Mouse (Mus musculus): Measurements from ENCODE around the gene Nodal.

Gene Nodal

DNA sequence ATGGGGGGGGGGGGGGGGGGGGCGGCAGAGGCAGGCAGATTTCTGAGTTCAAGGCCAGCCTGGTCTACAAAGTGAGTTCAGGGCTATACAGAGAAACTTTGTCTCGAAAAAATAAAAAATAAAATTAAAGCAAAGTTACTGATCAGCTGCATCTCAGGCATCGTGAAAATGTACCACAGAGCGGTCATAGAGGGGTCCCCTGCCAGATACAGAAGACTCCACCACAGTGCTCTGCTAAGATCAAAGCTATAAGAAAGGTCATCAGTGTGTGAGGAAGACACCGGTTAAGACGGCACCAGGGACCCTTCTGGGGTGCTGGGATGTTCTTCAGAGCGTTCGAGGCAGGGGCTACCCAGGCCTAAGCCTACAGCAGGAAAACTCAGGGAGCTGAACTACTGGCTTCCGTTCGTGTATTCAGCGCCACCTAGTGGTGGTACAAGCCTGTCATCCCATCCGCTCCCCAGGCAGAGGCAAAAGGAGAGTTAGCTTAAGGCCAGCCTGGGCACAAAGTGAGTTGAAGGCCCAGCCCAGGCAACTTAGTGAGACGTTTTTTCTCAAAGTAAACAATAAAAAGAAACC lies 18.5 kb upstream of the Nodal start:
- peak; percentile 58 for DNase-seq

- no peak for DNase-seq
Measured at GRCm38 (mm10) chr10:61400407-61400806, 17.4 kb upstream of the Nodal start.

DNA sequence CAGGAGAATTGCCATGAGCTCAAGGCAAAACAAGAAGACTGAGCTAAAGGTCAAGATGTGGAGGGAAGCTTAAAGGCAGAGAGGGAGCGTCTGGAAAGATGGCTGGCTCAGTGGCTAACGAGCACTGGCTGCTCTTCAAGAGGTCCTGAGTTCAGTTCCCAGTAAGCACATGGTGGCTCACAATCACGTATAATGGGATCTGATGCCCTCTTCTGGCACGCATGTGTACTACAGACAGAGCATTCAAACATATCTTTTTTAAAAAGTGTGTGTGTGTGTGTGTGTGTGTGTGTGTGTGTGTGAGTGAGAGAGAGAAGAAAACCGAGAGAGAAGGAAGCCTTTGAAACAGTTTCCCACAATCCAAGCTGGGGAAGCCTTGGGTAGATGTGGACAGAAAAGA lies 15.3 kb upstream of the Nodal start:
- DNase-seq: no peak

- DNase-seq: no peak
Measured at GRCm38 (mm10) chr10:61402911-61403310, 14.9 kb upstream of the Nodal start.

DNA sequence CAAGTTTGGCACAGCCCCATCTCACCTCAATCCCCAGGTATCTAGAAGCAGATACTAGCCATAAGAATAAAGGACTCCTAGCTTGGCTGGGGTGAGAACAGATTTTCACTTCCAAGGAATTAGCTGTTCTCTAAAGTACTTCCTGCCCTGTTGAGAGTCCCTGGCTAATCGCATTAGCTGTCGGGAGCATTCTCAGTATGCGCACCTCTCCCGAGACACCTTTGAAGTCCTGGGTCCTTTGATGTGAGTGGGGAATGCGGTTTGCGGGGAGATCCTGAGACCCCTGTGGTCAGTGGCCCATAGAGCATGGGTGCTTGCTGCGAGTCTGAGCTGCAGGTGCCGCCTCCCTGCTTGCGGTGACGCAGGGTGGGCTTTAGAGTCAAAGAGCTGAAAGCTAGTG lies 11.8 kb upstream of the Nodal start:
- DNase-seq: no peak

DNA sequence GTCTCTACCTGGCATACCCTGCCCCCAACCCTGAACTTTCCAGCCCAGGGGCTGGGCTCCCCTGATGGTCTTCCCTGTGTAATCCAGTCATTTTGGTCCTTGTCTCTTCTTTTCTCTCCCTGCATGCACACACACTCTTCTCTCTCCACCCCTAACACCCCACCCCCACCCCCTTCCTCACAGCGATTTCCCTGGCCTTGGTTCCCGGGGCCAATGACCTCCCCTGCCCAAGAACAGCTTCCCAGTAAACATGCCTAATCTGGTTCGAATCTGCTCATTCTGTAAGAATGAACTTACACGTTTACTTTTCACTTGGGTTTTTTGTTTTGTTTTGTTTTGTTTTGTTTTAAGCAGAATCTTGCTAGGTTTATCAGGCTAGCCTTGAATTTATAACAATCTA lies 8.0 kb upstream of the Nodal start:
- DNase-seq: no peak

- no peak for DNase-seq
Measured at GRCm38 (mm10) chr10:61410193-61410592, 7.6 kb upstream of the Nodal start.

GRCm38 (mm10) chr10:61412910-61413625 lies 4.7 kb upstream of the Nodal start:
- no peak for DNase-seq

- no peak for DNase-seq
Measured at GRCm38 (mm10) chr10:61415240-61415639, 2.5 kb upstream of the Nodal start.

DNA sequence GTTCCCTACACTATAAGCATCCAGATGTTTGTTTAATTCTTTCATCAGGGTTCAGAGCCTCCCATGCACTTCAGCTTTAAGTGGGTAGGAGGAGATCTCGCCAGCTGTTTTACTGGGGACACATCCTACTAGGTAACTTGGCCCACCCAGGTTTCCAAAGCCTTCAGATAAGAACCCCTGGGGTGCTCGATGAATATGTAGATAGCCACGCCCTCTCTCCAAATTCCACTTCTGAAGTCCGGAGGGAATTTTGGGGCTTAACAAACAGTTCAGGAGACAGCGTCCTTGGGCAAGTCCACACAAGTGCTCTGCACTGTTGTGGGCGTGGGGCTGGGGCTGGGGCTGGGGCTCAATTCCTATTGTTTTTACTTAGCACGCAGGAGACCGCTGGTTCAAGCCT lies 1.9 kb upstream of the Nodal start:
- no peak for DNase-seq

DNA sequence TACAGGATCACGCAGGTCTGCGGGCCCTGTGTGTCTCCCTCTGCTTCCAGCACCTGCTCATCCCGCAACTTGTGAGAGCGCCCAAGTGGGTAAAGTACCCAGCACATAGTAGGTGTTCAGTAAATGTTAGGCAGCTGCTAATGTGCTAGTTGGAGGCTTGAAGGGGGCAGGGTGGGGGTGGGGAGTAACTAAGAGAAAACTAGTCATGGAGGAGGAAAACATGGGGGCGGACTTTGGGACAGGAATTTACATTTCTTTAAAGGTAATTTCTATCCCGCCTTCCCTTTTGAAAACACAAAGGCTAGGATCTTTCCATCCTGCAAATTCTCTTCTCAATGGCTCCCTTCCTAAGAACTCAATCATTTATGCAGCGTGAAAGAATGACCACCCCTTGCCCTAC lies 1.2 kb upstream of the Nodal start:
- DNase-seq: no peak

- DNase-seq: no peak
Measured at GRCm38 (mm10) chr10:61417046-61417445, 726 bp upstream of the Nodal start.

GRCm38 (mm10) chr10:61418131-61418900 lies 544 bp downstream of the Nodal start:
- DNase-seq: no peak

GRCm38 (mm10) chr10:61419146-61419545 lies 1.4 kb downstream of the Nodal start:
- DNase-seq: no peak

DNA sequence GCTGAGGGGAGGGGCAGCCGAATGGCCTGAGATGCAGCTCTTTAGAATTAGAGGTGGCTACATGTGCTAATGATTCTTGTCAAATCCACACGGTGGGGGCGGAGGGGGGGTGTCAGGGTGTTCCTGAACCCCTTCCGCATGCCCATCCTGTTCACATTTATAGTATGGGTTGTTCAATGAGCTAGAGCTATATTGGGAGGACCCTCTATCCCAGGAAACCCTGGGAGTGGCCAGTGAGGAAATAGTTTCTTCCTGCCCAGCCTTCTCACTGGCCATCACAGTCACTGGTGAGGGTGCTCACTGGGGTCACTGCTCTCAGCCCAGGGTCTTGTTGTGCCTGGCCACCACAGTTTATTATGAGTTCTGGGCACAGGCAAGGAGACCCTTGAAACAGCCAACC lies 2.2 kb downstream of the Nodal start:
- no peak for DNase-seq

GRCm38 (mm10) chr10:61422861-61423260 lies 5.1 kb downstream of the Nodal start:
- no peak for DNase-seq

DNA sequence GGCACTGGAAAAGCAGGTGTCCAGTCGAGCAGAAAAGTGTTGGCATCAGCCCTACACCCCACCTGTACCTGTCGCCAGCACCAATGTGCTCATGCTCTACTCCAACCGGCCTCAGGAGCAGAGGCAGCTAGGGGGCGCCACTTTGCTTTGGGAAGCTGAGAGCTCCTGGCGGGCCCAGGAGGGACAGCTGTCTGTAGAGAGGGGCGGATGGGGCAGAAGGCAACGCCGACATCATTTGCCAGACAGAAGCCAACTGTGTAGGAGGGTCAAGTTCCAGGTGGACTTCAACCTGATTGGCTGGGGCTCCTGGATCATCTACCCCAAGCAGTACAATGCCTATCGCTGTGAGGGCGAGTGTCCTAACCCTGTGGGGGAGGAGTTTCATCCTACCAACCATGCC lies 5.5 kb downstream of the Nodal start:
- DNase-seq: no peak

- no peak for DNase-seq
Measured at GRCm38 (mm10) chr10:61424500-61424899, 6.7 kb downstream of the Nodal start.

DNA sequence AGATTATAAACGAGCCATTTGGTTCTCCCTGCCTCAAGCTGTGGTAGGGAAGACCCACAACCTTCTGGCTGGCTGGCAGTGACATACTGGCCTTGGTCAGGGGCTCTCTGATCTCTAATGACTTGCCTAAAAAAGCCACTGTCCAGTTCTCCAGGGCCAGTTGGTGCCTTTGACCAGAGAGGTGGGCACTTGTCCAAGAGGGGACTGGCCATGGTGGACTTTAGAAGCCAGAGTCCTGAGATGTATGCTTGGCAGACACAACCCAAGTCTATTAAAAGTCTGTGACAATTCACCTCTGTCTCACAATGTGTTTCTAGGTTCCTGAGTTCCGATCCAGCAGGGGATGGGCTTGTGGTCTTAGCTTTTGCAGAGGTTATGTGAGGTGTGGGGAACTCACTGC lies 7.3 kb downstream of the Nodal start:
- no peak for DNase-seq

GRCm38 (mm10) chr10:61426251-61426757 lies 8.5 kb downstream of the Nodal start:
- DNase-seq: no peak

DNA sequence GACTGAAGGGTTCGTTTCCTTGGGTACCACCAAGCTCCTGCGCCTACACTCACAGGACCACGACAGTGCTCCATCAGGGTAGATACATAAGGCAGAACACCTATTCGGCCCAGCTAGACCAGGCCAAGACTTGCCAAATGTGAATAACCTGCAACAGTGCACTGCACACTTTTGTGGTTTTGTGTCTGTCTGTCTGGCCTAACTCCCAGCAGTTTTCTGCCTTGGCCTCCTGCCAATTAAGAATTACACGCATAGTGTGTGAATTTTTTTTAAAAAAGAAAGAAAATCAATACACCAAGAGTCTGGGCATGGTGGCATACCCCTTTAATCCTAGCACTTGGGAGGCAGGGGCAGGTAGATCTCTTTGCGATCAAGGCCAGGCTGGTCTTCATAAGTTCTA lies 10.2 kb downstream of the Nodal start:
- no peak for DNase-seq

DNA sequence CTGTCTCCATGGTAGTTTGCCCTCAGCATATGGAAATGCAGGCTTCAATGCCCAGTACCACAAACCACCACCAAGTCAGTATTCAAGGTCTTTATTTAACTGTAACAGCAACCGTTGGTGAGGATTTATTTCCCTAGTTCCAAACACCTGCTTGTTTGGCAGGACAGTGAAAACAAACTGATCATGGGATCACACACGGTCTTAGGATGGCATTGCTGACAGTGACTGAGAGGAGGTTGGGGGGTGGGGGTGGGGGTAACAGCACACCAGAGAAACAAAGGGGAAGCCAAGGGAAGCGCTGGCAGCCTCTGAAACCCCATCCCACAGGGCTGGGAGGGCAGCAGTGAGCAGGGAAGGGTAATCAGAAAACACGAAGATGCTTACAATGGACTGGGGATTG lies 10.6 kb downstream of the Nodal start:
- DNase-seq: no peak

GRCm38 (mm10) chr10:61429043-61429442 lies 11.3 kb downstream of the Nodal start:
- no peak for DNase-seq

GRCm38 (mm10) chr10:61431375-61431774 lies 13.6 kb downstream of the Nodal start:
- no peak for DNase-seq

All from cerebellum, adult 8-10 months (tissue).